Mouse (Mus musculus) liver (tissue): Measurements from ENCODE around the gene Sox8.

Experiments used
- DNase-seq: peaks from one replicate; pipeline ENCODE4 v3.0.0-alpha.2; 2020; ENCODE audit warnings: mixed read lengths

Sox8 gene

GRCm38 (mm10) chr17:25555666-25556629 is 14.5 kb downstream of the Sox8 start:
- no peak for DNase-seq

GRCm38 (mm10) chr17:25555159-25555558 is 15.3 kb downstream of the Sox8 start:
- no peak for DNase-seq

DNA sequence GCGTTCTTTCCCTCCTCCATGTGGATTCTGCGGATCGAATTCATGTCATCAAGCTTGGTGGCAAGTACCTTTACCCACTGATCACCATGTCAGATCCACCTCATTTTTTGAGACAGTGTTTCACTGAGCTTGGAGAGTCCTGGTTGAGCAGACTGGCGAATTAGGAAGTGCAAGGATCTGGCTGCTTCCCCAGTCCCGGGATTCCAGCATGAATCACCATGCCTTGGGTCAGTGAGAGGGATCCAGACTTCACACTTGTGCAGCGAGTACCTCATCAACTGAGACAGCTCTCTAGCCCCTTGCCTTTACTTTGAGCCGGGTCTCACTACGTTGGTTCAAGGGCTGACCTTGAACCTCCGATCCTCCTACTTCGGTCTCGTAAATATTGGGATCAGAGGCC is 19.2 kb downstream of the Sox8 start:
- no peak for DNase-seq

- DNase-seq = no peak
Observed at GRCm38 (mm10) chr17:25550020-25550419, 20.5 kb downstream of the Sox8 start.

GRCm38 (mm10) chr17:25547026-25547425 is 23.5 kb downstream of the Sox8 start:
- DNase-seq = no peak

GRCm38 (mm10) chr17:25541768-25542167 is 28.7 kb downstream of the Sox8 start:
- DNase-seq = no peak

DNA sequence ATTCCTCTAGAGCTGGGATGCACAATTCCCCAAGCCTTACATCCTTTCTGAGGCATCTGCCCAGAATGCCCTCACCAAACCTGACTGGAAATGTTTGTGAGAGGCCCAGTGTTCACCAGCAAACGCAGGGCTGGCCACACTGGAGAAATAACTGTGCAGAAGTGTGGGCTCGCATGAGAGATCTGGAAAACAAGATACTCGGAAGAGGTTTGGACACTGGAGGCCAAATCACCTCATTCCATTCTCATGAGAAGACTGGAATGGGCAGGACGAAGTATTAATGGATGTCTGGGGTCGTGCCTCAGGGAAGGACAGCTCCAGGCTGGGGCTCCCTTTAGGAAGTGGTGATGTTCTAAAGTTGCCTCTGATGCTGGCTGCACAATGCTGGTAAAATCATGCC is 29.8 kb downstream of the Sox8 start:
- DNase-seq = no peak

GRCm38 (mm10) chr17:25538945-25539875 is 31.3 kb downstream of the Sox8 start:
- DNase-seq = no peak

DNA sequence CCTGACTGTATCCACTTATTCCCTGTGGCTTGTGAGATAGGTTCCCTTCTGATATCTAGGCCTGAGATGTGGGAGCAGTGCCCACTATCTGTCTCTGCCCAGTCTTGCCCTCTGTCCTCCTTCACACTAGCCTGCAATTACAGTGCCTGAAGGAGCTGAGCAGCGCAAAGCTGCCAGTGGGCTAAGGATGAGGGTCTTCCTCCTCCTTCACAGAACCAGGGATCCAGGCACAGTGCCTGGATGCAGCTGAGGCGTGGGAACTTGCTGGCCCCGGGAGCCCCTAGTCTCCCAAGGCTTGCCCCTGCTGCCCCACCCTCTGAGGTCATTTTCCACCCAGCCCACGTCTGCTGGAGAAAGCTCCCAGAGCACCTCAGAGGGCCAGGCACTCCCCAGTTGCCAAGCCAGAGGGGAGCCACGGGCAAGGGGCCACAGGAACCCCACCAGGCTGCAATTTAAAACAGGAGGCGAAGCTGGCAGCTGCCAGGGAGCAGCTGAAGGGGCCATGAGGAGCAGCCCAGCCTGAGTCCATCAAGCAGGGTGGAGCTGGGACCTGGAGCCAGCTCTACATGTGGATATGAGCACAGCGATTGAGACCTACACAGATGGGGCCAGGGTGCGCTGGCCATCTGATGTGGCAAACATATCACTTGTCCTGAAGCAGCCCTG is 40.0 kb downstream of the Sox8 start:
- no peak for DNase-seq

- DNase-seq = no peak
Observed at GRCm38 (mm10) chr17:25522080-25522479, 48.4 kb downstream of the Sox8 start.

DNA sequence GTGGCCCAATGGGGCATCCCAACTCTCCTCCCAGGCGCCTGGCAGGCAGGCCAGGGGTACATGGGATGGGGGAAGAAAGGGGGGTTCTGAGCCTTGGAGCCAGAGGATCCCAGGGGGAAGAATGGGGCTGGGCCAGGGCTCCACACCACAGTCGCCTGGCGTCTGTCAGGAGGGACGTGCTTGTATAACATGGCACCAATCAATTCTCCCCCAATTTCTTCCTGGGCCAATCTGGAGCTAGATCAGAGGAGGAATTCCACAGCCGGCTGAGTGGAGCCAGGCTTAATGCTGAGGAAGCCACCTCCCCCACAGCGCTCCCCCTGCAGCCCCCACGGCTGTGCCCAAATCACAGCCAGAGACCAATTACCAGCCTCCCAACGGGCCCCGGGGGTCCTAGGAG is 50.0 kb downstream of the Sox8 start:
- no peak for DNase-seq

GRCm38 (mm10) chr17:25519511-25519910 is 51.0 kb downstream of the Sox8 start:
- no peak for DNase-seq

- DNase-seq = no peak
Observed at GRCm38 (mm10) chr17:25518144-25518543, 52.3 kb downstream of the Sox8 start.

- no peak for DNase-seq
Observed at GRCm38 (mm10) chr17:25516315-25516714, 54.2 kb downstream of the Sox8 start.
